Mouse (Mus musculus) bone marrow macrophage, adult 2 months (primary cell): Measurements from ENCODE around the gene Garnl3. TPM values are rescaled to one million over a fixed set of nuclear protein-coding genes. Genes with fewer than 3 reads are reported as not detected.
A peak's percentile ranks its signal among the peaks of the same experiment; 100 is the strongest.

Experiments used
- H3K27ac ChIP-seq: 2 replicates; pipeline ENCODE4 v1.5.1; 2012; ENCODE audit warnings: low read depth, low read length; ENCODE audit not compliant: insufficient read depth
- H3K4me1 ChIP-seq: 2 replicates; pipeline ENCODE4 v1.6.1; 2012; ENCODE audit warnings: low read length; ENCODE audit not compliant: control insufficient read depth, insufficient read depth
- H3K4me3 ChIP-seq: 2 replicates; pipeline ENCODE4 v1.5.1; 2012; ENCODE audit warnings: mild to moderate bottlenecking, low read length, moderate library complexity; ENCODE audit not compliant: insufficient read depth
- CTCF ChIP-seq: IDR thresholded peaks from 2 replicates; pipeline ENCODE4 v1.5.1; 2012; ENCODE audit warnings: low read depth, mild to moderate bottlenecking, low read length, moderate library complexity
- POLR2A ChIP-seq: IDR thresholded peaks from 2 replicates; pipeline ENCODE4 v1.6.1; 2012; ENCODE audit warnings: mild to moderate bottlenecking, low read depth, low read length, borderline replicate concordance
- polyA plus RNA-seq: library from polyadenylated mRNA; stranded (reverse); fragments of >200 nt; gene quantifications from 2 replicates; pipeline ENCODE4 v1.2.4, GENCODE M21; 2012; ENCODE audit not compliant: missing spikeins, insufficient read depth, insufficient read length

Garnl3 gene
- polyA plus RNA-seq, 1 experiment = 3.0 TPM

GRCm38 (mm10) chr2:33156283-33156781 is 24.9 kb upstream of the Garnl3 start:
- Histone ChIP-seq H3K4me1 (no peaks in the 10 kb centered on the region), H3K27ac (no peak overlapping the region), H3K4me3 (no peak overlapping the region)
- TF ChIP-seq POLR2A (no peak), CTCF (no peak)

- no peak for TF ChIP-seq POLR2A
- peak; percentile 72 for TF ChIP-seq CTCF
- no peak overlapping the region for H3K4me3 ChIP-seq
Measured at GRCm38 (mm10) chr2:33154751-33155372, 23.4 kb upstream of the Garnl3 start.

DNA sequence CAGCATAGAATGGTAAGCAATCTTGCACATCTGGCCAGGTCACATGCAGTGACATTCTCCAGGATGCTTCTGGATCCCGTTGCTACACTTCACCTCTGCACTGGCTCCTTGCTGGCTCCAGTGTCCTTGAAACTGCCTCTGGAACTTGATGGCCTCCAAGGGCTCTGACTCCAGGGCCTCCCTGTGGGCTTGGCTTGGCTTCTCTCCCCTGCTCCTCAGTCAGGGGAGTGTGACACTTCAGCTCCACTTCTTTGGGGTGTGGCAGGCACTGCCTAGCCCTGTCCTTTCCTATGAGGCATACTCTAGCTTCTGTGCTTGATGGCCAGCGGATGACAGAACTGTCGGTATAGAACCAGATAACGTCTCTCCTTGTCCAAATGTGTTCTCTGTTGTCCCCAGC is 15.5 kb upstream of the Garnl3 start:
- Histone ChIP-seq H3K4me1 (no peaks in the 10 kb centered on the region), H3K4me3 (no peak overlapping the region), H3K27ac (no peak overlapping the region)
- TF ChIP-seq CTCF (no peak), POLR2A (no peak)

More at GRCm38 (mm10) chr2:33154751-33155372, 23.4 kb upstream of the Garnl3 start:
- no peaks in the 10 kb centered on the region for H3K4me1 ChIP-seq
- H3K27ac ChIP-seq = no peak overlapping the region

GRCm38 (mm10) chr2:33143292-33143691 is 11.8 kb upstream of the Garnl3 start:
- Histone ChIP-seq H3K4me3 (no peak overlapping the region), H3K27ac (no peak overlapping the region), H3K4me1 (peaks cover 12% of the 10 kb centered on the region)
- no peak for TF ChIP-seq CTCF
- TF ChIP-seq POLR2A = no peak

DNA sequence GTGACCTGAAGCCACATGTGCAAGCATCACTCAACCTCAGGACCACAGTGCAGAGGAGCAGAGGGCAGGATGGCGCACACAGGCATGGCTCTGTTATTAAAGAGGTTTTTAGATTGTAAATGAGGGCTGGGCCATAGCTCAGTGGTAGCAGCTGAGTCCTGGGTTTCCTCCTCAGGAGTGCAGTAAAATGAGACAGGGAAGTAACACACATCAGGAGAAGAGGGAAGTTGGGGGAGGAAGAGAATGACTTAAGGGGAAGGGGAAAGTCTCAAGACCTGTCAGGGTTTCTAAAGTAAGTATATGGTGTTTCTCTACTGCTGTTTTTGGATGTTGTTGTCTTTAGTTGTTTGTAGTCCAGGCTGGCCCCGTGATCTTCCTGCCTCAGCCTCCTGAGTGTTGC is 7.0 kb upstream of the Garnl3 start:
- Histone ChIP-seq H3K4me3 (no peak overlapping the region), H3K4me1 (peaks cover 25% of the 10 kb centered on the region), H3K27ac (peak overlapping the region; percentile 52)
- TF ChIP-seq CTCF (no peak), POLR2A (no peak)

DNA sequence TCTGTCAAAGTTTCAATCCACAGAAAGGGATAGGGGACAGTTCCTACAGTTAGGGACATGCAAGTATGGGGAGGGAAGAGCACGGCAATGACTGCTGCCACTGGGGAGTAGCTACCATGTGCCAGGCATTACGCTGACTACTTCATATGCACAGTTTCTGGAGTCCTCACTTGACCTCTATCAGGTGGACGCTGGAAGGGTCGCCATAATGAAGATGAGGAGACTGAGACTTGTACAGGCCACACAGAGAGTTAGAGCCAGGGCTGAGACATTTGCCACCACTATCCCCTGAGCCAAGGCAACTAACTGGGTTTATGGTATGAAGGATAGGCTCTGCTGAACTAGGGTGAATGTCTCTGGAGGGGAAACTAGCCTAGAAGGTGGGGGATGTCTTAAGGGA is 6.3 kb upstream of the Garnl3 start:
- Histone ChIP-seq H3K4me1 (peaks cover 25% of the 10 kb centered on the region), H3K4me3 (no peak overlapping the region), H3K27ac (no peak overlapping the region)
- TF ChIP-seq CTCF = no peak
- TF ChIP-seq POLR2A = no peak

DNA sequence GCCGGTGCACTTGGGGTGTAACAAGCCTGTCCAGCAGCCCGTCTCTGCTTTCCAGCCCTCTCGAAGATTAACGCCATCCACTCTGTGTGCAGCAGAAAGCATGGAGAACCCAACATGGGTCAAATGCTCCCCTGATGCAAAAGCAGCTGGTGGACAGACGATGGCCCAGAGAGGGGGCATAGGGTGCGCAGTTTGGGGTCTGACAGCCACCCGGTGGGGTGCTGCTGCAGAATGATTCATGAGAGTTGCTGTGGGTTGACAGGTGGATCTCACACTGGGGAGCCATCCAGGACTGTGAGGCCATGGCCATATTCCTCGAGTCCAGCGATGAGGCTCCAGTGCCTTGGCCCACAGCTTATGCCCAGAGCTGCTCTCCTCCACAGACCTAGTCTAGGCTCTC is 5.8 kb upstream of the Garnl3 start:
- Histone ChIP-seq H3K27ac (no peak overlapping the region), H3K4me3 (no peak overlapping the region), H3K4me1 (peaks cover 25% of the 10 kb centered on the region)
- TF ChIP-seq POLR2A (no peak), CTCF (no peak)

DNA sequence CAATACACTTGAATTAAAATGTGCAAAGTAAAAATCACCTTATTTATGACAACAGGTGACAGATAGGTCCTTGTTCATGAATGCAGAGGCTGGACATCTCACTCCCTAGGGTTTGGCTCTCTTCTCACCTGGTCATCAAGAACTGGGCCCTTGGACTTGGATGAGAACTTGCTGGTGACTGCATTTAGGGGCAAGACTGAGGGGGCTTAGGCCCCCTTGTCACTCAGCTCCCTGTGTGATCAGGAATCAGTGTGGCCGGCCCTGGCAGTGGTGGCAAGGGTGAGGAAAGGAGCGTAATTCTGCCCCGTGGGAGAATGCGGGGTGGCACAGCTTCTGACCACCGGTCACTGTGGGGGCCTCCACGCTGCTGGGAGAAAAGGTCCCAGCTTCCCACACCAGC is 4.9 kb upstream of the Garnl3 start:
- no peak for TF ChIP-seq POLR2A
- no peak for TF ChIP-seq CTCF
- Histone ChIP-seq H3K4me1 (peaks cover 30% of the 10 kb centered on the region), H3K27ac (no peak overlapping the region), H3K4me3 (no peak overlapping the region)

- peaks cover 30% of the 10 kb centered on the region for H3K4me1 ChIP-seq
- no peak overlapping the region for H3K4me3 ChIP-seq
- TF ChIP-seq CTCF (no peak), POLR2A (no peak)
Measured at GRCm38 (mm10) chr2:33134766-33135490, 3.5 kb upstream of the Garnl3 start.

DNA sequence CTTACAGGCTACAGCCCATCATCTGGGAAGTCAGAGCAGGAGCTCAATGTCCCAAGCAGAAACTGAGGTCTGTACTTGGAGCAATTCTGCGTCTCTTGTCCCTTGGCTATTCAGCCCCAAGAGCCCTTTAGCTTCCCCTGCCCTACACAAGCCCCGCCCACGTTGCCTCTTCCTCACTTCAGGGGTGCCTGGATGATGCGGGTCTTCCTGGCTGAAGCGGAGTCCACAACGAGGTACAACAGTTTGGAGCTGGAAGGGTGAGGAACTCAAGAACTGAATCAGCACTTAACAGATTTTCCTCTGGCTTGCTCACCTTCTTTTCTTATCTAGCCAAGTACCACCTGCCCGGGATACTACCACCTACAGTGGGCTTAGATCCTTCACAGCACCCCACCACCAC is 852 bp upstream of the Garnl3 start:
- Histone ChIP-seq H3K4me1 (peaks cover 12% of the 10 kb centered on the region), H3K27ac (no peak overlapping the region), H3K4me3 (no peak overlapping the region)
- TF ChIP-seq POLR2A (no peak), CTCF (no peak)

More at GRCm38 (mm10) chr2:33134766-33135490, 3.5 kb upstream of the Garnl3 start:
- H3K27ac ChIP-seq = no peak overlapping the region
